Comparison of ENCODE assay signal across 8 mouse cellular contexts in genomic region chr11:58225655-58226054, GRCm38 (mm10). TPM values are rescaled to one million over a fixed set of nuclear protein-coding genes. Genes with fewer than 3 reads are reported as not detected.
DNase-seq lines count a peak whose midpoint lies in the region; ATAC-seq and TF ChIP-seq lines count a peak whose summit lies in the region.

No protein-coding gene starts in this region.

- no peak overlapping the region for H3K4me2 ChIP-seq in lung, postnatal 0 days (replicated peaks; ENCODE audit: low read depth, low read length)

- peaks cover 9% of the 10 kb centered on the region for H3K4me1 ChIP-seq in G1E (ENCODE audit: insufficient read depth, low read depth, low read length)
- no peaks in the 10 kb centered on the region for H3K4me1 ChIP-seq in lung, postnatal 0 days (ENCODE audit: insufficient read depth, low read depth, low read length)

- intact Hi-C loops in heart, postnatal 10 days (cut with DNase I), result loop anchor here (1.0 kb wide), 1 partner anchor 46 kb away; no protein-coding TSS in a partner anchor

- no peak for ATAC-seq in G1E (ENCODE audit: extremely low read depth, insufficient number of reproducible peaks, low FRiP score, poor library complexity, severe bottlenecking)
- peak; percentile 91 for ATAC-seq in erythroblast, adult 5-6 weeks (replicated peaks; ENCODE audit: low FRiP score, poor library complexity, severe bottlenecking)
- ATAC-seq in lung, postnatal 0 days, result peak; percentile 66

- 3% methylated on average over 5 of the region's 5 CpGs for WGBS in lung, postnatal 0 days

- peaks cover 6% of the 10 kb centered on the region for H3K36me3 ChIP-seq in G1E (replicated peaks)
- H3K36me3 ChIP-seq in lung, postnatal 0 days (ENCODE audit: insufficient read depth, low read length), result no peaks in the 10 kb centered on the region

- no peak for TF ChIP-seq EP300 in lung, postnatal 0 days (IDR thresholded peaks at IDR 0.05)

- H3K27ac ChIP-seq in lung, postnatal 0 days (ENCODE audit: low read length), result no peak overlapping the region

- peaks cover 21% of the 10 kb centered on the region for H3K27me3 ChIP-seq in G1E (ENCODE audit: insufficient read depth, low read length)
- no peaks in the 10 kb centered on the region for H3K27me3 ChIP-seq in lung, postnatal 0 days (replicated peaks; ENCODE audit: insufficient read depth, low read length)

- no peak overlapping the region for H3K4me3 ChIP-seq in G1E (ENCODE audit: low read depth, low read length)
- H3K4me3 ChIP-seq in lung, postnatal 0 days (ENCODE audit: low read depth, low read length), result no peak overlapping the region

- H3K9ac ChIP-seq in lung, postnatal 0 days (replicated peaks; ENCODE audit: low read depth), result no peak overlapping the region

- no peaks in the 10 kb centered on the region for H3K9me3 ChIP-seq in G1E (replicated peaks)
- no peaks in the 10 kb centered on the region for H3K9me3 ChIP-seq in lung, postnatal 0 days (ENCODE audit: low read length)

- no peak for DNase-seq in G1E (ENCODE audit: low spot score)
- peak; percentile 37 to 53 for DNase-seq in adrenal gland, postnatal 4 days (ENCODE audit: low spot score in 2 of 2)
- DNase-seq in heart, postnatal 10 days, result peak; percentile 86 to 90
- peak; percentile 56 for DNase-seq in layer of hippocampus, adult 9-10 months (ENCODE audit: low spot score)
- peak; percentile 86 for DNase-seq in lung, postnatal 0 days (ENCODE audit: low spot score)
- DNase-seq in right cerebral cortex, postnatal 36 days (ENCODE audit: low spot score in 2 of 2), result peak; percentile 12 to 32
- DNase-seq in yolk sac, embryonic 10.5 days (ENCODE audit: low spot score), result peak; percentile 79

- TF ChIP-seq CTCF in G1E (IDR thresholded peaks at IDR 0.05; ENCODE audit: low read depth, low read length), result peak; percentile 98
- peak; percentile 97 for TF ChIP-seq CTCF in lung, postnatal 0 days (IDR thresholded peaks at IDR 0.05)

RNA-seq across cellular contexts. Expression of gene Irgm2, which starts 26.2 kb away (rescaled TPM):
- total RNA-seq in G1E (2014; fragmentation: Nextera tagmentation) (6.7 and 7.1 TPM in 2 replicates), G1E (2017) (6.0 and 6.3 TPM in 2 replicates)
- polyA plus RNA-seq in G1E (2012), result 0.18 and 0.30 TPM in 2 replicates
- 10 to 100 TPM; 10.7 to 14.4 TPM for total RNA-seq in adrenal gland, postnatal 4 days (2021)
- total RNA-seq in erythroblast, adult 5-6 weeks (2015; ENCODE audit: low replicate concordance), result 17.7 and 21.3 TPM in 2 replicates
- 24.0 and 26.5 TPM in 2 replicates for total RNA-seq in erythroblast, adult 5-6 weeks (2017; ENCODE audit: low replicate concordance)
- 1 to 10 TPM; 5.1 to 7.4 TPM for total RNA-seq in heart, postnatal 10 days (2021)
- 6.9 TPM in 2 replicates for polyA plus RNA-seq in lung, postnatal 0 days (2015; fragmentation: Nextera tagmentation; extraction: Ambion mirVana)

RNA-seq across cellular contexts. Expression of gene Igtp, which starts 26.3 kb away (rescaled TPM):
- total RNA-seq in G1E (2014; fragmentation: Nextera tagmentation), result 10.3 and 11.1 TPM in 2 replicates
- 9.9 and 11.0 TPM in 2 replicates for total RNA-seq in G1E (2017)
- 1.2 and 1.4 TPM in 2 replicates for polyA plus RNA-seq in G1E (2012)
- total RNA-seq in adrenal gland, postnatal 4 days (2021), result 10 to 100 TPM in 1 of 2 experiments, 1 to 10 TPM in 1; 9.8 to 15.3 TPM
- 16.3 and 19.9 TPM in 2 replicates for total RNA-seq in erythroblast, adult 5-6 weeks (2015; ENCODE audit: low replicate concordance)
- total RNA-seq in erythroblast, adult 5-6 weeks (2017; ENCODE audit: low replicate concordance), result 21.7 and 22.6 TPM in 2 replicates
- total RNA-seq in heart, postnatal 10 days (2021), result 1 to 10 TPM; 3.1 to 5.1 TPM
- 9.2 and 9.7 TPM in 2 replicates for polyA plus RNA-seq in lung, postnatal 0 days (2015; fragmentation: Nextera tagmentation; extraction: Ambion mirVana)

RNA-seq across cellular contexts. Expression of gene 4930438A08Rik, which starts 48.9 kb away (rescaled TPM):
- not detected in 2 replicates for total RNA-seq in G1E (2014; fragmentation: Nextera tagmentation)
- 0.05 TPM in 1 of 2 replicates, not detected in the other for total RNA-seq in G1E (2017)
- polyA plus RNA-seq in G1E (2012), result not detected in 2 replicates
- under 1 TPM; 0.28 to 0.85 TPM for total RNA-seq in adrenal gland, postnatal 4 days (2021)
- total RNA-seq in erythroblast, adult 5-6 weeks (2015; ENCODE audit: low replicate concordance), result 18.4 and 20.9 TPM in 2 replicates
- total RNA-seq in erythroblast, adult 5-6 weeks (2017; ENCODE audit: low replicate concordance), result 11.7 and 16.9 TPM in 2 replicates
- total RNA-seq in heart, postnatal 10 days (2021), result not detected
- 0.16 and 0.17 TPM in 2 replicates for polyA plus RNA-seq in lung, postnatal 0 days (2015; fragmentation: Nextera tagmentation; extraction: Ambion mirVana)

RNA-seq across cellular contexts. Expression of gene Mrpl22, which starts 54.2 kb away (rescaled TPM):
- 67.5 and 82.1 TPM in 2 replicates for total RNA-seq in G1E (2014; fragmentation: Nextera tagmentation)
- 72.6 and 81.6 TPM in 2 replicates for total RNA-seq in G1E (2017)
- polyA plus RNA-seq in G1E (2012), result 9.5 and 19.0 TPM in 2 replicates
- 10 to 100 TPM; 68.2 to 74.2 TPM for total RNA-seq in adrenal gland, postnatal 4 days (2021)
- total RNA-seq in erythroblast, adult 5-6 weeks (2015; ENCODE audit: low replicate concordance), result 24.0 and 27.7 TPM in 2 replicates
- total RNA-seq in erythroblast, adult 5-6 weeks (2017; ENCODE audit: low replicate concordance), result 7.5 and 16.2 TPM in 2 replicates
- total RNA-seq in heart, postnatal 10 days (2021), result 10 to 100 TPM; 49.5 to 54.2 TPM
- 75.1 and 81.7 TPM in 2 replicates for polyA plus RNA-seq in lung, postnatal 0 days (2015; fragmentation: Nextera tagmentation; extraction: Ambion mirVana)

RNA-seq across cellular contexts. Expression of gene Gemin5, which starts 57.3 kb away (rescaled TPM):
- total RNA-seq in G1E (2014; fragmentation: Nextera tagmentation), result 43.9 and 61.6 TPM in 2 replicates
- 25.9 and 26.3 TPM in 2 replicates for total RNA-seq in G1E (2017)
- 14.6 and 19.6 TPM in 2 replicates for polyA plus RNA-seq in G1E (2012)
- total RNA-seq in adrenal gland, postnatal 4 days (2021), result 10 to 100 TPM; 19.9 to 26.3 TPM
- 2.9 and 3.1 TPM in 2 replicates for total RNA-seq in erythroblast, adult 5-6 weeks (2015; ENCODE audit: low replicate concordance)
- total RNA-seq in erythroblast, adult 5-6 weeks (2017; ENCODE audit: low replicate concordance), result 2.0 and 3.6 TPM in 2 replicates
- 10 to 100 TPM; 10.2 to 11.9 TPM for total RNA-seq in heart, postnatal 10 days (2021)
- polyA plus RNA-seq in lung, postnatal 0 days (2015; fragmentation: Nextera tagmentation; extraction: Ambion mirVana), result 4.3 and 6.2 TPM in 2 replicates

Comparison
In these comparisons a context has a peak if more than half of its experiments do, and no peak if none do; other contexts are left out.
1. RNA of gene 4930438A08Rik, which starts 48.9 kb away (total RNA-seq): 11.7 to 20.9 TPM in erythroblast, adult 5-6 weeks; 0.28 to 0.85 TPM in adrenal gland, postnatal 4 days, 0.05 TPM in G1E and not detected in heart, postnatal 10 days; every median in the first group is over 4 times any median in the second.